Mouse (Mus musculus) forebrain, embryonic 14.5 days (tissue): ENCODE measurements around the gene Wls. TPM values are rescaled to one million over a fixed set of nuclear protein-coding genes. Genes with fewer than 3 reads are reported as not detected.

Experiments
- ATAC-seq: fragments of 200-750 bp; cut with Nextera tagmentation; 2 replicates; pipeline ENCODE4 v1.8.0; 2017; ENCODE audit warnings: mild to moderate bottlenecking, moderate library complexity
- DNase-seq: peaks from one replicate; pipeline ENCODE4 v3.0.0-alpha.2; 2015; ENCODE audit warnings: low spot score
- H3K27ac ChIP-seq: fragments of 300-500 bp; sonication (generic); 2 replicates; pipeline ENCODE4 v1.5.1; 2014; ENCODE audit warnings: low read depth, mild to moderate bottlenecking, control low read depth, low read length, moderate library complexity
- H3K27me3 ChIP-seq: fragments of 300-500 bp; sonication (generic); replicated peaks from 2 replicates; pipeline ENCODE4 v1.6.1; 2014; ENCODE audit warnings: low read length, control low read depth, mixed read lengths; ENCODE audit not compliant: control insufficient read depth, insufficient read depth
- H3K36me3 ChIP-seq: fragments of 300-500 bp; sonication (generic); 2 replicates; pipeline ENCODE4 v1.6.1; 2014; ENCODE audit warnings: low read length, control low read depth; ENCODE audit not compliant: control insufficient read depth, insufficient read depth
- H3K4me1 ChIP-seq: fragments of 300-500 bp; sonication (generic); 2 replicates; pipeline ENCODE4 v1.6.1; 2014; ENCODE audit warnings: antibody characterized with exemption, low read length, control low read depth; ENCODE audit not compliant: control insufficient read depth, insufficient read depth
- H3K4me2 ChIP-seq: fragments of 300-500 bp; sonication (generic); 2 replicates; pipeline ENCODE4 v1.6.1; 2014; ENCODE audit warnings: mild to moderate bottlenecking, control low read depth, low read length
- H3K4me3 ChIP-seq: fragments of 300-500 bp; sonication (generic); 2 replicates; pipeline ENCODE4 v1.5.1; 2014; ENCODE audit warnings: low read depth, low read length, control low read depth
- H3K9ac ChIP-seq: fragments of 300-500 bp; sonication (generic); 2 replicates; pipeline ENCODE4 v1.6.1; 2014; ENCODE audit warnings: mild to moderate bottlenecking, low read length, control low read depth, moderate library complexity
- H3K9me3 ChIP-seq: fragments of 300-500 bp; sonication (generic); replicated peaks from 2 replicates; pipeline ENCODE4 v1.6.1; 2016; ENCODE audit warnings: low read length, control low read depth, mixed read lengths; ENCODE audit not compliant: control insufficient read depth
- WGBS: fragments of 180-500 bp; shearing (Covaris S2); extraction: QIAGEN DNeasy Blood & Tissue Kit; methylation state at CpG from one replicate; pipeline ENCODE4 v1.1.7; 2014; 5-methylcytosine and 5-hydroxymethylcytosine counted together
- polyA plus RNA-seq: library from polyadenylated mRNA; unstranded; fragments of >200 nt; fragmentation: Nextera tagmentation; extraction: Ambion mirVana; gene quantifications from 2 replicates; pipeline ENCODE4 v1.2.1, GENCODE M21; 2014

Wls gene
- polyA plus RNA-seq, 1 experiment from 2014 or later: 49.6 TPM

GRCm38 (mm10) chr3:159848156-159848555, 8.7 kb downstream of the Wls start:
- no peak overlapping the region for H3K9ac ChIP-seq

GRCm38 (mm10) chr3:159851476-159851875, 12.0 kb downstream of the Wls start:
- no peak overlapping the region for H3K4me2 ChIP-seq
- no peak overlapping the region for H3K27ac ChIP-seq
- peak; percentile 76 for DNase-seq
- WGBS: 7% methylated on average over 2 of the region's 2 CpGs
- 0 out of 2 replicates have a peak, but pooled peaks cover 8% of the 10 kb centered on the region for H3K27me3 ChIP-seq
- no peaks in the 10 kb centered on the region for H3K36me3 ChIP-seq
- no peaks in the 10 kb centered on the region for H3K9me3 ChIP-seq
- no peak overlapping the region for H3K9ac ChIP-seq
- peaks cover 4% of the 10 kb centered on the region; the same call in 1 of the 2 replicates for H3K4me1 ChIP-seq
- peak; percentile 88 for ATAC-seq
- H3K4me3 ChIP-seq: no peak overlapping the region

More at GRCm38 (mm10) chr3:159848156-159848555, 8.7 kb downstream of the Wls start:
- Histone ChIP-seq H3K9me3 (no peaks in the 10 kb centered on the region), H3K4me3 (no peak overlapping the region), H3K4me1 (peaks cover 4% of the 10 kb centered on the region; the same call in 1 of the 2 replicates), H3K27me3 (0 out of 2 replicates have a peak, but pooled peaks cover 10% of the 10 kb centered on the region), H3K36me3 (no peaks in the 10 kb centered on the region), H3K4me2 (no peak overlapping the region), H3K27ac (no peak overlapping the region)
- no peak for DNase-seq
- ATAC-seq: no peak

GRCm38 (mm10) chr3:159851980-159852379, 12.5 kb downstream of the Wls start:
- Histone ChIP-seq H3K4me2 (no peak overlapping the region), H3K36me3 (no peaks in the 10 kb centered on the region), H3K9me3 (no peaks in the 10 kb centered on the region), H3K27me3 (peaks cover 8% of the 10 kb centered on the region; the same call in 1 of the 2 replicates), H3K9ac (no peak overlapping the region), H3K4me3 (no peak overlapping the region), H3K4me1 (peaks cover 4% of the 10 kb centered on the region; the same call in 1 of the 2 replicates), H3K27ac (no peak overlapping the region)
- ATAC-seq (peak; percentile 97), DNase-seq (peak; percentile 84)
- 3% methylated on average over 2 of the region's 2 CpGs for WGBS

- ATAC-seq: no peak
Measured at GRCm38 (mm10) chr3:159857112-159857511, 17.6 kb downstream of the Wls start.

GRCm38 (mm10) chr3:159865691-159866090, 26.2 kb downstream of the Wls start:
- H3K36me3 ChIP-seq: no peaks in the 10 kb centered on the region
- no peak overlapping the region for H3K4me3 ChIP-seq
- H3K4me1 ChIP-seq: no peaks in the 10 kb centered on the region
- 82% methylated on average over 1 of the region's 1 CpGs for WGBS
- DNase-seq (no peak), ATAC-seq (no peak)
- H3K9ac ChIP-seq: no peak overlapping the region
- no peaks in the 10 kb centered on the region for H3K9me3 ChIP-seq
- no peak overlapping the region for H3K4me2 ChIP-seq
- H3K27ac ChIP-seq: no peak overlapping the region
- H3K27me3 ChIP-seq: no peaks in the 10 kb centered on the region

More at GRCm38 (mm10) chr3:159857112-159857511, 17.6 kb downstream of the Wls start:
- Histone ChIP-seq H3K27me3 (peaks cover 6% of the 10 kb centered on the region; the same call in 1 of the 2 replicates), H3K9me3 (no peaks in the 10 kb centered on the region), H3K4me2 (no peak overlapping the region), H3K36me3 (no peaks in the 10 kb centered on the region), H3K4me1 (no peaks in the 10 kb centered on the region), H3K9ac (no peak overlapping the region), H3K27ac (no peak overlapping the region), H3K4me3 (no peak overlapping the region)
- 15% methylated on average over 1 of the region's 1 CpGs for WGBS
- no peak for DNase-seq

- no peak for ATAC-seq
Measured at GRCm38 (mm10) chr3:159878983-159879382, 39.5 kb downstream of the Wls start.

GRCm38 (mm10) chr3:159883325-159883724, 43.9 kb downstream of the Wls start:
- no peak overlapping the region for H3K4me3 ChIP-seq
- WGBS: 31% methylated on average over 2 of the region's 2 CpGs
- no peak for ATAC-seq
- no peaks in the 10 kb centered on the region for H3K36me3 ChIP-seq
- no peaks in the 10 kb centered on the region for H3K9me3 ChIP-seq
- H3K27me3 ChIP-seq: no peaks in the 10 kb centered on the region
- no peak overlapping the region for H3K27ac ChIP-seq
- H3K4me2 ChIP-seq: no peak overlapping the region
- peaks cover 20% of the 10 kb centered on the region for H3K4me1 ChIP-seq
- no peak overlapping the region for H3K9ac ChIP-seq
- no peak for DNase-seq

More at GRCm38 (mm10) chr3:159878983-159879382, 39.5 kb downstream of the Wls start:
- Histone ChIP-seq H3K9me3 (no peaks in the 10 kb centered on the region), H3K27me3 (no peaks in the 10 kb centered on the region), H3K4me1 (peaks cover 2% of the 10 kb centered on the region; the same call in 1 of the 2 replicates), H3K27ac (no peak overlapping the region), H3K9ac (no peak overlapping the region), H3K4me3 (no peak overlapping the region), H3K36me3 (no peaks in the 10 kb centered on the region), H3K4me2 (no peak overlapping the region)
- DNase-seq: peak; percentile 62

- H3K9me3 ChIP-seq: no peaks in the 10 kb centered on the region
- no peak overlapping the region for H3K9ac ChIP-seq
- no peak overlapping the region for H3K4me3 ChIP-seq
- H3K36me3 ChIP-seq: no peaks in the 10 kb centered on the region
- H3K27ac ChIP-seq: peak overlapping the region; percentile 68; the same call in 1 of the 2 replicates
- H3K4me1 ChIP-seq: peaks cover 17% of the 10 kb centered on the region
- DNase-seq (no peak), ATAC-seq (peak; percentile 13)
- H3K4me2 ChIP-seq: no peak overlapping the region
- H3K27me3 ChIP-seq: no peaks in the 10 kb centered on the region
Measured at GRCm38 (mm10) chr3:159884802-159885201, 45.3 kb downstream of the Wls start.

- peak; percentile 94 for ATAC-seq
- no peaks in the 10 kb centered on the region for H3K9me3 ChIP-seq
- peak; percentile 93 for DNase-seq
- 2% methylated on average over 3 of the region's 3 CpGs for WGBS
- no peak overlapping the region for H3K9ac ChIP-seq
- H3K27me3 ChIP-seq: no peaks in the 10 kb centered on the region
- no peak overlapping the region for H3K4me2 ChIP-seq
- peaks cover 17% of the 10 kb centered on the region for H3K4me1 ChIP-seq
- H3K36me3 ChIP-seq: no peaks in the 10 kb centered on the region
- H3K27ac ChIP-seq: peak overlapping the region; percentile 68; the same call in 1 of the 2 replicates
- H3K4me3 ChIP-seq: no peak overlapping the region
Measured at GRCm38 (mm10) chr3:159885271-159885670, 45.8 kb downstream of the Wls start.
